Mouse (Mus musculus) inflammation-experienced regulatory T-cells, adult 6 months (primary cell): ENCODE measurements around the gene Cnp. TPM values are rescaled to one million over a fixed set of nuclear protein-coding genes. Genes with fewer than 3 reads are reported as not detected.
"Not testable (repeated sequence)": the region's sequence is repeated elsewhere in the genome, so short reads cannot be mapped to it uniquely, and the experiment has no call there.

ENCODE experiments used
- ATAC-seq: one replicate; pipeline ENCODE4 v1.8.0; 2017
- polyA plus RNA-seq, 3 experiments: library from polyadenylated mRNA; unstranded; fragments of 100-300 nt; shearing (Covaris generic); gene quantifications; one replicate each; pipeline ENCODE4 v1.2.1; 2017

Gene Cnp
- polyA plus RNA-seq, 3 experiments from 2014 or later = 159 to 192 (median 165) TPM

- no peak for ATAC-seq
Measured at GRCm38 (mm10) chr11:100592346-100593046, 17.8 kb downstream of the Cnp start.

GRCm38 (mm10) chr11:100594608-100595007 is 19.9 kb downstream of the Cnp start:
- no peak for ATAC-seq

GRCm38 (mm10) chr11:100595533-100595932 is 20.8 kb downstream of the Cnp start:
- no peak for ATAC-seq

- no peak for ATAC-seq
Measured at GRCm38 (mm10) chr11:100598074-100598473, 23.4 kb downstream of the Cnp start.

- ATAC-seq = no peak
Measured at GRCm38 (mm10) chr11:100601372-100601771, 26.7 kb downstream of the Cnp start.

- ATAC-seq = no peak
Measured at GRCm38 (mm10) chr11:100603155-100603554, 28.5 kb downstream of the Cnp start.

GRCm38 (mm10) chr11:100603813-100604212 is 29.1 kb downstream of the Cnp start:
- no peak for ATAC-seq

- ATAC-seq = no peak
Measured at GRCm38 (mm10) chr11:100604321-100605005, 29.8 kb downstream of the Cnp start.

- no peak for ATAC-seq
Measured at GRCm38 (mm10) chr11:100605451-100605850, 30.7 kb downstream of the Cnp start.

- peak; percentile 25 for ATAC-seq
Measured at GRCm38 (mm10) chr11:100607121-100607520, 32.4 kb downstream of the Cnp start.

- ATAC-seq = peak; percentile 92
Measured at GRCm38 (mm10) chr11:100608796-100609195, 34.1 kb downstream of the Cnp start.

GRCm38 (mm10) chr11:100609355-100609996 is 34.8 kb downstream of the Cnp start:
- ATAC-seq = no peak

GRCm38 (mm10) chr11:100609997-100610680 is 35.4 kb downstream of the Cnp start:
- ATAC-seq = peak; percentile 34

- ATAC-seq = no peak
Measured at GRCm38 (mm10) chr11:100611627-100612026, 36.9 kb downstream of the Cnp start.

GRCm38 (mm10) chr11:100613241-100613640 is 38.5 kb downstream of the Cnp start:
- no peak for ATAC-seq

GRCm38 (mm10) chr11:100616332-100616731 is 41.6 kb downstream of the Cnp start:
- ATAC-seq = no peak

- ATAC-seq = not testable (repeated sequence)
Measured at GRCm38 (mm10) chr11:100616836-100617235, 42.1 kb downstream of the Cnp start.

GRCm38 (mm10) chr11:100617480-100617879 is 42.8 kb downstream of the Cnp start:
- no peak for ATAC-seq

GRCm38 (mm10) chr11:100618761-100619484 is 44.2 kb downstream of the Cnp start, which contains the start of gene Nkiras2:
Nkiras2 (plus strand) TSS chr11:100619244.
- ATAC-seq = peak; percentile 46

GRCm38 (mm10) chr11:100619485-100619975 is 44.8 kb downstream of the Cnp start:
- peak; percentile 87 for ATAC-seq

- peak; percentile 16 for ATAC-seq
Measured at GRCm38 (mm10) chr11:100619982-100620381, 45.3 kb downstream of the Cnp start, which contains the start of gene Dnajc7. Dnajc7 (minus strand) TSS chr11:100620168.

- ATAC-seq = peak; percentile 52
Measured at GRCm38 (mm10) chr11:100622714-100623113, 48.0 kb downstream of the Cnp start.
